Mouse (Mus musculus) midbrain, postnatal 0 days (tissue): ENCODE measurements around the gene Otop2. TPM values are rescaled to one million over a fixed set of nuclear protein-coding genes. Genes with fewer than 3 reads are reported as not detected.

ENCODE experiments used
- ATAC-seq: fragments of 200-750 bp; cut with Nextera tagmentation; 2 replicates; pipeline ENCODE4 v1.8.0; 2017; ENCODE audit warnings: moderate number of reproducible peaks, mild to moderate bottlenecking, moderate TSS enrichment, moderate library complexity; ENCODE audit not compliant: low FRiP score
- DNase-seq: peaks from one replicate; pipeline ENCODE4 v3.0.0-alpha.2; 2015; ENCODE audit warnings: low spot score
- H3K27ac ChIP-seq: fragments of 300-500 bp; sonication (generic); 2 replicates; pipeline ENCODE4 v1.5.1; 2014; ENCODE audit warnings: low read depth, mild to moderate bottlenecking, low read length, mixed read lengths
- H3K27me3 ChIP-seq: fragments of 300-500 bp; sonication (generic); 2 replicates; pipeline ENCODE4 v1.6.1; 2014; ENCODE audit warnings: low read length, control low read depth, mixed read lengths; ENCODE audit not compliant: insufficient read depth
- H3K36me3 ChIP-seq: fragments of 300-500 bp; sonication (generic); 2 replicates; pipeline ENCODE4 v1.6.1; 2014; ENCODE audit warnings: low read length, control low read depth, mixed read lengths; ENCODE audit not compliant: insufficient read depth
- H3K4me1 ChIP-seq: fragments of 300-500 bp; sonication (generic); 2 replicates; pipeline ENCODE4 v1.6.1; 2014; ENCODE audit warnings: mild to moderate bottlenecking, control low read depth, antibody characterized with exemption, low read length, mixed read lengths; ENCODE audit not compliant: insufficient read depth
- H3K4me2 ChIP-seq: fragments of 300-500 bp; sonication (generic); 2 replicates; pipeline ENCODE4 v1.6.1; 2014; ENCODE audit warnings: low read depth, mild to moderate bottlenecking, low read length, mixed read lengths; ENCODE audit not compliant: poor library complexity, severe bottlenecking
- H3K4me3 ChIP-seq: fragments of 300-500 bp; sonication (generic); 2 replicates; pipeline ENCODE4 v1.5.1; 2014; ENCODE audit warnings: low read depth, mild to moderate bottlenecking, low read length, moderate library complexity
- H3K9ac ChIP-seq: fragments of 300-500 bp; sonication (generic); replicated peaks from 2 replicates; pipeline ENCODE4 v1.6.1; 2014; ENCODE audit warnings: mild to moderate bottlenecking, low read length, moderate library complexity, mixed read lengths; ENCODE audit not compliant: poor library complexity, severe bottlenecking
- H3K9me3 ChIP-seq: fragments of 300-500 bp; sonication (generic); 2 replicates; pipeline ENCODE4 v1.6.1; 2016; ENCODE audit warnings: low read length, control low read depth
- CTCF ChIP-seq: IDR thresholded peaks from 2 replicates; pipeline ENCODE4 v1.5.1; 2016; ENCODE audit warnings: antibody characterized with exemption, mild to moderate bottlenecking
- WGBS: fragments of 180-500 bp; shearing (Covaris S2); extraction: QIAGEN DNeasy Blood & Tissue Kit; methylation state at CpG from one replicate; pipeline ENCODE4 v1.1.7; 2014; 5-methylcytosine and 5-hydroxymethylcytosine counted together
- polyA plus RNA-seq: library from polyadenylated mRNA; unstranded; fragments of >200 nt; fragmentation: Nextera tagmentation; extraction: Ambion mirVana; gene quantifications from 2 replicates; pipeline ENCODE4 v1.2.1, GENCODE M21; 2015
- total RNA-seq: library from RNA; depleted of rRNA; stranded (reverse); fragments of >200 nt; gene quantifications from 2 replicates; pipeline ENCODE4 v1.2.3, GENCODE M21; 2014

The Otop2 gene
- total and polyA plus RNA-seq, 2 experiments from 2014 or later: 0.05 to 0.15 TPM

DNA sequence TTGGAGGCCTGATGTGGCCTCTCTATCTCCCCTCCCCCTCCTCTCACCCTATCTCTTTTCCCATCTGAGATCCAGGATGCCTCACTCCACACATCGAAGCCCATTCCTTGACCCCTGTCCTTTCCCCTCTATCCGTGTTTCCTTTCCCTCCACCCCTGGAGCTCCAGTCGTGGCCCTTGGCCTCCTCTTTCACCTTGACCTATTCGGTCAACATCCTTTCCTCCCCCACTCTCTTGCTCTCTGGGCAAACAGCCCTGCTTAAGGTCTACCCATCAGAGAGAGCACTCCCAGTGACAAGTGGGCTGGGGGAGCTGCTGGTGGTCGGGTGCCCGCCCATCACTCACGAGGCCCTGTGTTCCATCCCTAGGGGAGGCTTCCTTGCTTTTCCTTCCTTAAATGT lies 33.2 kb upstream of the Otop2 start:
- no peaks in the 10 kb centered on the region for H3K9me3 ChIP-seq
- TF ChIP-seq CTCF: no peak
- peaks cover 2% of the 10 kb centered on the region; the same call in 1 of the 2 replicates for H3K27me3 ChIP-seq
- no peak for ATAC-seq
- no peak overlapping the region for H3K4me2 ChIP-seq
- 79% methylated on average over 7 of the region's 7 CpGs for WGBS
- no peak for DNase-seq
- no peak overlapping the region for H3K27ac ChIP-seq
- no peak overlapping the region for H3K9ac ChIP-seq
- no peak overlapping the region for H3K4me3 ChIP-seq
- H3K4me1 ChIP-seq: peaks cover 21% of the 10 kb centered on the region
- H3K36me3 ChIP-seq: peaks cover 18% of the 10 kb centered on the region

DNA sequence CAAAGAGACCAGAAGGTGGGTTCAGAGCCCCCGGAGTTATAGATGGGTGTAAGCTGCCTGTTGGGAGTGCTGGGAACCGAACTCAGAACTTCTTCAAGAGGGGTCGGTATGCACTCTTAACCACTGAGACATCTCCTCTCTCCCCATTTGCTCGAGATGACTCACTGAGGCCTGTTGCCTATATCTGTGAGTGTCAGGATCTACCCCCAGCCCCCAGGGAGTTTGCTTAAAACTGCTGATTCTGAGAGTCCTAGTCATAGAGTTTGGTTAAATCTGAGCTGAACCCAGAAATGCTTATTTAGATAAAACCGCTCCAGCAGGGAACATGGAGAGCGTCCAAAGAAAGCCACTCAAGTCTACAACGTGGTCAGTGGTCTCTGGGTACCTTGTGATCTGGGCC lies 32.8 kb upstream of the Otop2 start:
- no peaks in the 10 kb centered on the region for H3K27me3 ChIP-seq
- H3K4me1 ChIP-seq: peaks cover 21% of the 10 kb centered on the region
- peaks cover 13% of the 10 kb centered on the region; the same call in 1 of the 2 replicates for H3K36me3 ChIP-seq
- DNase-seq (no peak), ATAC-seq (no peak)
- no peak overlapping the region for H3K4me3 ChIP-seq
- TF ChIP-seq CTCF: no peak
- H3K27ac ChIP-seq: no peak overlapping the region
- WGBS: 83% methylated on average over 7 of the region's 7 CpGs
- H3K9ac ChIP-seq: no peak overlapping the region
- no peaks in the 10 kb centered on the region for H3K9me3 ChIP-seq
- H3K4me2 ChIP-seq: no peak overlapping the region

DNA sequence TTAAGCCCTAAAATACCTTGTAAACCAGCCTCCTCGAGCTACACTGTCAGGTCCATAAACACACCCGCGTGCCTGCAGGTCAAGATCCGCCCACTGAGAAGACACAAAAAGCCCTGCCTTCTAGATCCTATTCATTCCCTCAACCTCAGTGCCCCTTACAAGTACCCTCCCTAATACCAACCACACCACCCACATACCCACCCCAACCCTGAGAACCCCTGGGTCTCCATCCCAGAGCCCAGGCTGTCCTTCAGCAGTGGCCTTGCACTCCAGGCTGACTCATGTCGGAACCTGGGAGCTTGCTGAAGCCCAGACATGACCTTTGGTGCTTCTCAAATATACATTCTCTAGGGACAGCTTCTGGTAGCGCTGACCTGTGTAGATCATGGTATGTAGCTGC lies 32.2 kb upstream of the Otop2 start:
- H3K27ac ChIP-seq: no peak overlapping the region
- H3K36me3 ChIP-seq: peaks cover 8% of the 10 kb centered on the region; the same call in 1 of the 2 replicates
- no peaks in the 10 kb centered on the region for H3K27me3 ChIP-seq
- H3K9ac ChIP-seq: no peak overlapping the region
- ATAC-seq: no peak
- no peak for DNase-seq
- TF ChIP-seq CTCF: no peak
- no peaks in the 10 kb centered on the region for H3K9me3 ChIP-seq
- H3K4me1 ChIP-seq: peaks cover 21% of the 10 kb centered on the region
- H3K4me2 ChIP-seq: no peak overlapping the region
- WGBS: 93% methylated on average over 6 of the region's 6 CpGs
- H3K4me3 ChIP-seq: no peak overlapping the region

DNA sequence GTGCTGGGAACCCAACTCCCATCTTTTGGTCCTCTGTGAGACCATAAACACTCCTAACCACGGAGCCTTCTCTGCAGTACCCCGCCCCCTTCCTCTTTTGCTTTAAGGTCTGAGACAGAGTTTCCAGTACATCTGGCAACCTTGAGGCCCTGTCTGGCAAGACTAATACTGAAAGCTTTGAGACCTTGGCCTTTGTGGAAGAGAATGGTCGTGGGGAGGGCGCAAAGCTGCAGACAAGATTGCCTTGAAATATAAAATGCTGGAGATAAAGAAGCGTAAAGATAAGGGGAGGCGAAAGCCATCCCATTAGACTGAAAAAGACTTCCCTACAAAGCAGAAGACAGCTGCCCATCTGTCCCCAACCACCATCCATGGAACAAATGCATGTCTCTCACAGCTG lies 31.5 kb upstream of the Otop2 start:
- 90% methylated on average over 6 of the region's 6 CpGs for WGBS
- no peak for TF ChIP-seq CTCF
- no peak for DNase-seq
- H3K9me3 ChIP-seq: no peaks in the 10 kb centered on the region
- no peaks in the 10 kb centered on the region for H3K27me3 ChIP-seq
- peak overlapping the region; percentile 61 for H3K4me3 ChIP-seq
- peak overlapping the region; percentile 74; the same call in 1 of the 2 replicates for H3K9ac ChIP-seq
- no peak overlapping the region for H3K27ac ChIP-seq
- H3K4me1 ChIP-seq: peaks cover 21% of the 10 kb centered on the region
- no peak for ATAC-seq
- peaks cover 8% of the 10 kb centered on the region; the same call in 1 of the 2 replicates for H3K36me3 ChIP-seq
- H3K4me2 ChIP-seq: peak overlapping the region; percentile 83

DNA sequence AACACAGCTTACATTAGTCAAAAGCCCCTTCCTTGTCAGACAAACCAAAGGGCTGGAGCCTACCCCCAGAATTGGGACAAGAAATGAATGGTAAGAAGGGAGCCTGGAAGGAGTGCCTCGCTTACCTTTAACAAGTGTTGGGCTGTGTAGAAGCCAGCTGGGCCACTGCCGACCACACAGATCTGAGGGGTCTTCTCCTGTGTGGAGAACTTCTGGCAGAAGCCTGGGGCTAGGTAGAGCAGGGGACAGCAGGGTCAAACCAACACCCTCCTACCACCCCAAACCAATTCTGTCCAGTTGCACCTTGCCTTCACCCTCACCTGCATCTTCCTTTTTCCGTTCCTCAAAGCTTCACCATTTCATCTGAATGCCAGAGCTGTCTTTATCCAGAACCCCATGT lies 31.0 kb upstream of the Otop2 start:
- peak overlapping the region; percentile 83 for H3K4me2 ChIP-seq
- H3K4me1 ChIP-seq: peaks cover 21% of the 10 kb centered on the region
- peak overlapping the region; percentile 61 for H3K4me3 ChIP-seq
- DNase-seq (no peak), ATAC-seq (no peak)
- WGBS: 61% methylated on average over 3 of the region's 3 CpGs
- H3K27ac ChIP-seq: peak overlapping the region; percentile 91
- peaks cover 8% of the 10 kb centered on the region; the same call in 1 of the 2 replicates for H3K36me3 ChIP-seq
- no peaks in the 10 kb centered on the region for H3K27me3 ChIP-seq
- TF ChIP-seq CTCF: no peak
- no peaks in the 10 kb centered on the region for H3K9me3 ChIP-seq
- H3K9ac ChIP-seq: peak overlapping the region; percentile 74

DNA sequence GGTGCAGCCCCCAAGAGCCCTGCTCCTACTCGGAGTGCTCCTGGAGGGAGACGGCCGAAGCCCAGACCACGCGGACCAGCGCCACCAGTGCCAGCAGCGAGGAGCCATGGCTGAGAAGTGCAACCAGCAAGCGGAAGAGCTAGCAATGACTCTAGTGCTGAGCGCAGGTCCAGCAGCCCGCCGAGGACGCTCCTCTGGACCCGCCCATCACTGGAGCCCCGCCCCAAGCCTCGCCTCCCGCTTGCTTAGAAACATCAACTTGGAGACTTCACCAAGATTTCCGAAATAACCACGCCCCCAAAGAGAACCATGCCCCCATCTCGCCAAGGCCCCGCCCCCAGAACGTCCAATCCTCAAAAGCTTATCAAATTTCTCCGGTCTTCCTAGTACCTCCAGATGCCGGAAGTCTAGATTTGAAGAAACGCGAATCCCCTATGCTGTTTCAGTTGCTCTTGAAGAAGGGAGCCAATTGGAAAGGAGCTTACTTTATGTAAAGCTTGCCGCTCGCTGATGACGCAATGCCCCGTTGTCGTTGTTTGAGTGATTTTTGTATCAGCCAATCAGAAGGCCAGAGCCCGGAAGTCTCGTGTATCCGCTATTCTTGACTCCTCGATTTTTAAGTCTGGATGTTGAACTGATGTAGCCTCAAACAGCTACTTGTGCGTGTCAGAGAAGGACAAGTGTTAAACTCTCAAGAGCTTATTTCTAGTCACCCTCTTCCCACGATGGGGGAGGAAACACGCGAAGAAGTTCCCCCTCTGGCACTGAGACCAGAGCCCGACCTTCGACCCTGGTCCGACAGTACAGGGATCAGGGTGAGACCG lies 30.0 kb upstream of the Otop2 start, which contains the start of gene Fdxr:
Gene Fdxr, minus strand, starts transcription at position 271 of the 824 bp plus-strand sequence.
- Histone ChIP-seq H3K9me3 (no peaks in the 10 kb centered on the region), H3K4me2 (peak within 1 kb of the TSS; percentile 83), H3K4me1 (peaks cover 21% of the 10 kb centered on the region), H3K4me3 (peak within 1 kb of the TSS; percentile 61), H3K9ac (peak within 1 kb of the TSS; percentile 74), H3K36me3 (0 out of 2 replicates have a peak, but pooled peaks cover under 1% of the 10 kb centered on the region), H3K27me3 (no peaks in the 10 kb centered on the region), H3K27ac (peak within 1 kb of the TSS; percentile 91)
- DNase-seq (peak; percentile 100), ATAC-seq (peak; percentile 95)
- WGBS: under 1% methylated on average over 42 of the region's 42 CpGs
- peak; percentile 24; the same call in 1 of the 2 replicates for TF ChIP-seq CTCF
